Mouse (Mus musculus) ES-Bruce4 (cell line): ENCODE data around the gene Tesk1. TPM values are rescaled to one million over a fixed set of nuclear protein-coding genes. Genes with fewer than 3 reads are reported as not detected.

Experiments used
- H3K27ac ChIP-seq: 2 replicates; pipeline ENCODE4 v1.5.1; 2012; ENCODE audit warnings: low read length, inconsistent platforms; ENCODE audit not compliant: insufficient read depth
- H3K27me3 ChIP-seq: 2 replicates; pipeline ENCODE4 v1.6.1; 2012; ENCODE audit warnings: mild to moderate bottlenecking, low read length, inconsistent platforms; ENCODE audit not compliant: control insufficient read depth, poor library complexity, insufficient read depth, severe bottlenecking
- H3K36me3 ChIP-seq: 2 replicates; pipeline ENCODE4 v1.6.1; 2012; ENCODE audit warnings: inconsistent platforms, mild to moderate bottlenecking, low read length, moderate library complexity; ENCODE audit not compliant: control insufficient read depth, poor library complexity, insufficient read depth, severe bottlenecking
- H3K4me1 ChIP-seq: one replicate; pipeline ENCODE4 v1.8.1; 2011; ENCODE audit warnings: low read length; ENCODE audit not compliant: control insufficient read depth, insufficient read depth
- H3K4me3 ChIP-seq: 2 replicates; pipeline ENCODE4 v1.5.1; 2011; ENCODE audit warnings: low read depth, mild to moderate bottlenecking, low read length
- H3K9ac ChIP-seq: 2 replicates; pipeline ENCODE4 v1.6.1; 2012; ENCODE audit warnings: low read depth, mild to moderate bottlenecking, inconsistent platforms; ENCODE audit not compliant: poor library complexity, severe bottlenecking
- H3K9me3 ChIP-seq: replicated peaks from 2 replicates; pipeline ENCODE4 v1.6.1; 2012; ENCODE audit warnings: mild to moderate bottlenecking, low read length, inconsistent platforms; ENCODE audit not compliant: control insufficient read depth, poor library complexity, insufficient read depth, severe bottlenecking
- CTCF ChIP-seq: IDR thresholded peaks from one replicate; pipeline ENCODE4 v1.8.1; 2011; ENCODE audit warnings: low read depth, low read length
- EP300 ChIP-seq: IDR thresholded peaks from 2 replicates; pipeline ENCODE4 v1.6.1; 2011; ENCODE audit warnings: low read depth, low read length; ENCODE audit not compliant: insufficient read depth
- POLR2A ChIP-seq: IDR thresholded peaks from one replicate; pipeline ENCODE4 v1.8.1; 2011; ENCODE audit warnings: low read length; ENCODE audit not compliant: insufficient read depth
- polyA plus RNA-seq: library from polyadenylated mRNA; stranded (reverse); fragments of >200 nt; gene quantifications from 2 replicates; pipeline ENCODE4 v1.2.4, GENCODE M21; 2011; ENCODE audit warnings: low read depth; ENCODE audit not compliant: missing spikeins, insufficient read depth, insufficient read length

Tesk1 gene
- polyA plus RNA-seq, 1 experiment = 12.6 TPM

DNA sequence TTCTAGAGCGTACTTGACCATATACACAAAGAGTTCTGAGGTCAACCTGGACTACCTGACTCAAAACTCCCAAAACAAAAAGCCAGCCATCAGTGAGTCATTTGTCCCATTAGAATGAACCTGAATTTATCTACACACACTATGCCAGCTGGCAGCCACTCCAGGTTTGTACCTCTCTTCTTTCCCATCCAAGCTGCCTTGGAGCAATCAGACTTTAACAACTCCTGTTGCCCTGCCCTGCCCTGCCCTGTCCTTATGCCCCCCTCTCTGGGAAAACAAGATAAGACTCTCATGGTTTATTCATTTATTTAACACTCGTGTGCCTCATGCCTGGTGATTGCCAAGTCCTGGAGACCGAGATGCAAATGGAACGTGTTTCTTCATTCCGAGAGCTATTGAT lies 49.1 kb downstream of the Tesk1 start:
- Histone ChIP-seq H3K27ac (no peak overlapping the region), H3K27me3 (no peaks in the 10 kb centered on the region), H3K4me1 (no peaks in the 10 kb centered on the region), H3K9me3 (no peaks in the 10 kb centered on the region), H3K36me3 (0 out of 2 replicates have a peak, but pooled peaks cover 1% of the 10 kb centered on the region), H3K4me3 (no peak overlapping the region), H3K9ac (no peak overlapping the region)
- TF ChIP-seq EP300 (no peak), POLR2A (no peak), CTCF (no peak)

DNA sequence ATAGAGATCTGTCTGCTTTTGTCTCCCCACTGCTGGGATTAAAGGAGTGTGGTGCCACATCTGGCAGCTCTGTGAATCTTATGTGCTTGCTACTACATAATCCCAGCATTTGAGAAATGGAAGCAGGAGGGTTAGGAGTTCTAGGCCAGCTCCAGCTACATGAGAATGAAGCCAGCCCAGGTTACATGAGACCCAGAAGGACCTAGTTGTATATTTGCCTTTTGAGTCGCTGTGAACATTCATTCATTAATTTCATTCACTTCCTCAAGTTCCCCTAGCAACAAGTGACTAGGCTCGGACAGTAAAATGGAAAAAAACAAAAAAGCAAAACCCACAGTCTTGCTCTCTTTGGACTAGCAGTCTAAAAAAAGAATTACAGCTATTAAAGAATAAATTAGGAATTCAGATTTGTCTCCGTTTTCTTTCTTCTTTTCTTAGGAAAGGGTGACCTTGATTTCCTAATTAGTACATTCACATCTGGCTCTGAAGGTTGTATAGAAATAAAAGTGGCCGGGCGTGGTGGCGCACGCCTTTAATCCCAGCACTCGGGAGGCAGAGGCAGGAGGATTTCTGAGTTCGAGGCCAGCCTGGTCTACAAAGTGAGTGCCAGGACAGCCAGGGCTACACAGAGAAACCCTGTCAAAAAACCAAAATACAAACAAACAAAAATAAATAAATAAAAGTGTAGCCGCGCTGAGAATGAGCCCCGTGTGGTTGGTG lies 50.5 kb downstream of the Tesk1 start:
- TF ChIP-seq EP300 (no peak), CTCF (no peak), POLR2A (no peak)
- H3K9ac ChIP-seq = peak overlapping the region; percentile 41; the same call in 1 of the 2 replicates
- H3K36me3 ChIP-seq = 0 out of 2 replicates have a peak, but pooled peaks cover 5% of the 10 kb centered on the region
- no peak overlapping the region for H3K27ac ChIP-seq
- no peaks in the 10 kb centered on the region for H3K4me1 ChIP-seq
- H3K4me3 ChIP-seq = peak overlapping the region; percentile 39; the same call in 1 of the 2 replicates
- H3K9me3 ChIP-seq = no peaks in the 10 kb centered on the region
- no peaks in the 10 kb centered on the region for H3K27me3 ChIP-seq

DNA sequence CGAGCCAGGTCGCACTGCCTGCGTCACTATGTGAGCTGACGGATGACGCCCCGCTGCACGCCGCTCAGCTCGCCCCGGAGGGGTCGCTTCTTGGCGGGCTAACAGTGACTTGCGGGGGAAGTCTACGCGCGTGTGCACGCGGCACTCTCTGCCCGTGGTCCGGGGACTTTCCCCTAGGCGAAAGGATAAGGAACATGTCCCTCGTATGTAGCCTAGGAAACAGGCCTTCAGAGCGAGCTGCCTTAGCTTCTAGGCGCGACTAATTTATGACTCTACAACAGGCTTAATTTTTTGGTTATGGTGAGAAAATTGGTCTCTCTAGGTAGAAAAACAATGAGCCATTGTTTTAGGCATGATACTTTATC lies 51.1 kb downstream of the Tesk1 start, which contains the start of gene Ccdc107:
Gene Ccdc107 (plus strand): TSS at position 80 of the 365 bp plus-strand sequence.
- H3K36me3 ChIP-seq = 0 out of 2 replicates have a peak, but pooled peaks cover 5% of the 10 kb centered on the region
- no peaks in the 10 kb centered on the region for H3K27me3 ChIP-seq
- no peak within 1 kb of the TSS for H3K27ac ChIP-seq
- peak within 1 kb of the TSS; percentile 92 for H3K4me3 ChIP-seq
- H3K4me1 ChIP-seq = no peaks in the 10 kb centered on the region
- H3K9ac ChIP-seq = peak within 1 kb of the TSS; percentile 91
- no peaks in the 10 kb centered on the region for H3K9me3 ChIP-seq
- TF ChIP-seq CTCF (no peak), EP300 (peak; percentile 56; the same call in 1 of the 2 replicates), POLR2A (no peak)

DNA sequence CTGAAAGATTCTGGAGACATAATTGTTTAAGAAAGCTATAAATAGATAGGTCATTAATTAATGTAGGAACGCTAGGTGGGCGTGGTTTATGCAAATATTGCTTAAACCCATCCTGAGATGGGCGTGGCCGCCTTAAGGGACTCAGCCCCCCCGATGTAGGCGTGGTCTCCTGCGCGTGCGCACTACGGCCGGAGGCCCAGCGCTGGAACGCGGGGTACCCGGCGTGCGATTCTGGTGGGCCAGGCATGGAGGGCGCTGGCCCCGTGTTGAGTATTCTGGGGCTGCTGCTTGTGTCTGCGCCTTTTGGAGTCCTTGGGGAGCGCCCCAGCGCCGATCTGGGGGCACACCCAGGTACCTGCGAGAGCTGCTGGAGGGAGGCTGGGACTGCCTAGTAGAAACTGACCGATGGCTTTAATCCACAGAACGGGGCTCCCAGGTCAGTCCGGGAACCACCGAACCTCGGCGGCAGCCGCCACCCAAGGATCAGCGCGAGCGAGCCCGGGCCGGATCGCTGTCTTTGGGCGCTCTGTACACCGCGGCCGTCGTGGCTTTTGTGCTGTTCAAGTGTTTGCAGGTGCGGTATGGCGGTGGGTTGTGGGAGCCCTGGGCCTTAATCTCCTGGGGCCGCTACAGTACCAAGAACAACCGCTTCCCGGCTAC lies 51.6 kb downstream of the Tesk1 start:
- Histone ChIP-seq H3K4me3 (peak overlapping the region; percentile 92), H3K27ac (no peak overlapping the region), H3K27me3 (no peaks in the 10 kb centered on the region), H3K9me3 (no peaks in the 10 kb centered on the region), H3K4me1 (no peaks in the 10 kb centered on the region), H3K9ac (peak overlapping the region; percentile 91), H3K36me3 (0 out of 2 replicates have a peak, but pooled peaks cover 5% of the 10 kb centered on the region)
- TF ChIP-seq POLR2A (peak; percentile 95), EP300 (no peak), CTCF (no peak)

DNA sequence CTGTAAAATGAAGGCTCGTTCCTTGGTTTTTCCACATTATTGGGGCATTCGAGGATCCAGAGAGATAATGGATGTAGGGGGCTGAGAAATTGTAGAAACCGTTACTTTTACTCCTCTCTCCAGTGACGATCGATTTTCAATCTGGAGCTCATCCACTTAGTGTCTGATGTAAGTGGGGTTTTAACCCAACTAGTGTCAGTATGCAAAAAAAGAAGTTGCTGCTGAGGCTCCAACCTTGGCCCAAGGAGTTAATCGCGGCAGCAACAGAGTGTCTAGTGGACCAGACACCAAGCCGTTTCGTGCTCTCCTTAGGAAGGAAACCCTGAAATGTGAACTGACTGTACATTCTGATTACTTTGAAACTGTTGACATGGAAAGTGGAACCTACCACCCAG lies 52.1 kb downstream of the Tesk1 start:
- Histone ChIP-seq H3K4me3 (peak overlapping the region; percentile 92), H3K27me3 (no peaks in the 10 kb centered on the region), H3K27ac (no peak overlapping the region), H3K9ac (peak overlapping the region; percentile 91), H3K36me3 (0 out of 2 replicates have a peak, but pooled peaks cover 5% of the 10 kb centered on the region), H3K4me1 (no peaks in the 10 kb centered on the region), H3K9me3 (no peaks in the 10 kb centered on the region)
- TF ChIP-seq POLR2A (no peak), CTCF (no peak), EP300 (no peak)

DNA sequence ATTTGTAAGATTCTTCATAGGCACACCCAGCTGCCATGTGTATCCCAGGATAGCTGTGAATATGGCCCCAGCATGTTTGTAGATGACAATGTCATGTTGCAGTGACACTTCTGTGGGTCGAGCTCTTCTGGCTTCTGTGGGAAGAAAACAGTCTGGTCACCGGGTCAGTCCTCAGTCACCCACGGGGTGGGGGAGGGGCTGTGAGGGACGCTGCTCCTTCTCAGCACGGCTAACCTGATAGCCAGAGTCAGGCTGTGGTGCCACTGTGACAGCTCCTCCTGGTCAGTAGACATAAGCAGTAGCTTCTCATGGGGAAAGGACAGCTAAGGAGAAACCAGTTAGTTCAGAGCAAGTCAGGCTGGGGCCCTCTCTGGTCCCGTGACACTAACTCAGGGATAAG lies 54.8 kb downstream of the Tesk1 start:
- TF ChIP-seq CTCF (no peak), POLR2A (no peak), EP300 (no peak)
- H3K36me3 ChIP-seq = 0 out of 2 replicates have a peak, but pooled peaks cover 5% of the 10 kb centered on the region
- no peaks in the 10 kb centered on the region for H3K4me1 ChIP-seq

More for the DNA sequence above, 54.8 kb downstream of the Tesk1 start:
- Histone ChIP-seq H3K9me3 (no peaks in the 10 kb centered on the region), H3K27me3 (no peaks in the 10 kb centered on the region), H3K27ac (no peak overlapping the region), H3K9ac (no peak overlapping the region), H3K4me3 (no peak overlapping the region)
